Mouse (Mus musculus): ENCODE data around the gene Iqgap3. TPM values are rescaled to one million over a fixed set of nuclear protein-coding genes. Genes with fewer than 3 reads are reported as not detected.
A peak's percentile ranks its signal among the peaks of the same experiment; 100 is the strongest.

Iqgap3 gene
- 1 to 10 TPM; 5.6 to 8.3 TPM for total RNA-seq (2021)
- long read RNA-seq, experiment 1, full-length matches to known transcripts: 6 of 8 reads
- long read RNA-seq, experiment 1, partial matches to known transcripts: 1 of 8 reads
- long read RNA-seq, experiment 1, other reads (novel, unspliced or antisense): 1 of 8 reads
- long read RNA-seq, experiment 2, full-length matches to known transcripts: 6 of 12 reads
- long read RNA-seq, experiment 2, partial matches to known transcripts: 3 of 12 reads
- long read RNA-seq, experiment 2, other reads (novel, unspliced or antisense): 3 of 12 reads

- peak; percentile 90 for DNase-seq
Observed at GRCm38 (mm10) chr3:88081345-88082223, at the start of gene Iqgap3. Gene Iqgap3 (plus strand): TSS chr3:88081971.

DNA sequence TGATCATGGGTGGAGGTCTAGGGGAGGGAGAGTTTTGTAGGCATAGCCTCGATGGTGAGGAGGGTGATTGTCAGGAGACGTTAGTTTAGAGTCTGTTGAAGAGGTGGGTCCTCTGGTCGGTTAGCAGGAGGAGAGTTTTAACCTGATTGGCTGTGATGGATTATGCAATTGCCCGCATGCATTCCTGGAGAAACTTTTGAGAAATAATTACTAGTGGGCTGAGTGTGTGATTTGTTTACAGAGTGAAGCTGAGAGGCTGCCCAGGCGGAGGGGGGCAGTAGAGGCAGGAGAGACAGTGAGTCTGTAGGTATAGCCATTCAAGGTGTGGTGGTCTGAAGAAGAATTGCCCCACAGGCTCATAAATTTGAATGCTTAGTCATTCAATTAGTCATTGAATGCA lies 48.3 kb upstream of the Iqgap3 start:
- DNase-seq: no peak

- no peak for DNase-seq
Observed at GRCm38 (mm10) chr3:88035561-88036293, 46.0 kb upstream of the Iqgap3 start.

DNA sequence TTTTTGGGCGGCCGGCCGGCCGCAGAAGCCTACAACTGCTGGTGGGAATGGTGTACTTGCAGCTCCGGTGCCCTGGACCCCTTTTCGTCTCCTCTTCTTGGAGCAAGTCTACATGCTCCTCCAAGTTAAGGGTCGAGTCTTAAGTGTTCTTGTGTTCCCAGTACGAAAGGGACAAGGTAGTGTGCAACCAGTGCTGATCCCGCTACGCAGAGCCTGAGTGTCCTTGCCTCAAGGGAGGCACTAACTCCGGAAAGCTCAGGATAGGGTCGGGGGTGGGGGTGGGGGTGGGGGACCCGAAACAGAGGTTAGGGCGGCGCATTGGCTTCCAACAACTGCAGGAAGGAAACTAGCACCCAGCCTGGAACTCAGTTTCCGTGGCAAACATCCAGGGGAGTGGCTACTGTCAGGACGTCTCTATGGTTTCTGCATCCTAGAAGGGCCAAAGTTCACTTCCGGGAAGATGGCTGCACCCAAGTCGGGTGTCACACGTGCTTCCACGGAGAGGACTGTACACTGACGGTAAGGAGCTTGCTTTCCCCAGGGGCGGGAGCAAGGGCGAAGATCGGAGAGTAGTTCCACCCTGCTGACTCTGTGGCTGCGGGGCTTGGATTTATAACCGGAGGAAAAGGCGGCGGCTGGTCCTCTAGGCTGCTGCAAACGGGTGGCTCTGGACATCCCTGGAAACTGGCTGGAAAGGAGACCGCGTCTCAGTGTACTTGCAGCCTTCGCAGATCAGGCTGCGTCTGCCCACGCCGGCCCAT lies 38.9 kb upstream of the Iqgap3 start, which contains the start of gene Gpatch4:
Gpatch4 (plus strand) TSS at position 448 of the 761 bp plus-strand sequence.
- peak; percentile 74 for DNase-seq

- DNase-seq: no peak
Observed at GRCm38 (mm10) chr3:88049532-88049931, 32.2 kb upstream of the Iqgap3 start.

- no peak for DNase-seq
Observed at GRCm38 (mm10) chr3:88057030-88057429, 24.7 kb upstream of the Iqgap3 start.

DNA sequence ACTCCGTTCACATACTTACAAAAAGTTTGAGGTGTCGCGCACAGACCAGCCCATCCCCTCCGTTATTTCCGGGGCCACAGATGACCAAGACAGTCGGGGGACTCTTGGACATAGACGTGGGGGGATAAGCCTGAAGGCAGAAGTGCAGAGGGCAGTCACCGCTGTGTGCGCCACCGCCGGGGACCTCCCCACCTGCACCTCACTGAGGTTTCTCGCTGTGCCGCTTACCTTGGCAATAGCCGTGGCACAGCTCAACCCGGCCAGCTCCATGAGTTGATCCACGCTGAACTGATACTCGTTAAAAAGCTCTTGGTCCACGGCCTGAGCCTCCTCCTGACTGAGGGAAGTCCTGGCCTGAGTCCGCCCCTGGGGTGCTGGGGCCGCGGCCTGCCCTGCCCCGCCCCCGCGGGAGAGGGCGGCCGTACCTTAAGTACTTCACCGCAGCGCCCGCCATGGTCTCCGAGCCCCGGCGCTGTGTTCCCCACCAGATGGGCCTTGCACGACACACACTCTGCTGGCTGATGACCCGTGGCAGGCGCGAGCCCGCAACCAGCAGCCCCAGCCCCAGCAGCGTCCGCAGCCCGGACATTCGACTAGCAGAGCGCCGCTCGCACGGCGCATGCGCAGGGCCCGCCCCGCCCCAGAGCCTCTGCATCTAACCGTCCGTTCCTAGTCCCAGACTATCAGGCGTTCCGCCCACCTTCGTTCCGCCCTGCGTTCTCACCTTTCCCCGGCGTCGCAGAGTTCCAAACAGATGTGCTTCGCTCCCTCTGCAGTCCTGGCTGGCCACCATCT lies 23.7 kb upstream of the Iqgap3 start, which contains the start of gene Naxe:
Naxe (minus strand) TSS at position 594 of the 795 bp plus-strand sequence.
- DNase-seq: peak; percentile 87

- DNase-seq: no peak
Observed at GRCm38 (mm10) chr3:88068386-88068785, 13.4 kb upstream of the Iqgap3 start.

GRCm38 (mm10) chr3:88071783-88072182 lies 10.0 kb upstream of the Iqgap3 start:
- peak; percentile 87 for DNase-seq

DNA sequence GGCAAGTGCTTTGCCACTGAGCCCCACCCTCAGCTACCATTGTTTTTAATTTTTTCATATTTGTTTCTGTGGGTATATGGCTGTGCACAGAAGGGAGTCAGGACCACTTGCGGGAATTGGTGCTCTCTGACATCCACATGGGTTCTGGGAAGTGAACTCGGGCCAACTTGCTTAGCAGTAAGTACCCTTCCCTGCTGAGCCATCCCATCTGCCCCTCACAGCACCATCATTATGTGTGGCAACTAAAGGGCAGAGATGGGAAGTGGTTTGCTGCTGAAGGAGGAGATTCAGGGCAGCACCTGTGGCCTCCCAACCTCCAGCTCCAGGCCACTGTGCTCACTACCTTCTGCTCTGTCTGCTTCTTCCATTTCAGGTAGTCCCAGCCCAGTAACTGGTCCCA lies 8.1 kb upstream of the Iqgap3 start:
- no peak for DNase-seq

GRCm38 (mm10) chr3:88074351-88074750 lies 7.4 kb upstream of the Iqgap3 start:
- DNase-seq: no peak

- no peak for DNase-seq
Observed at GRCm38 (mm10) chr3:88074766-88075165, 7.0 kb upstream of the Iqgap3 start.

GRCm38 (mm10) chr3:88077441-88077840 lies 4.3 kb upstream of the Iqgap3 start:
- no peak for DNase-seq

- DNase-seq: no peak
Observed at GRCm38 (mm10) chr3:88078204-88078603, 3.6 kb upstream of the Iqgap3 start, which contains the start of gene Ttc24. Gene Ttc24 (minus strand): TSS chr3:88078304.

- no peak for DNase-seq
Observed at GRCm38 (mm10) chr3:88082224-88082618, 450 bp downstream of the Iqgap3 start.

GRCm38 (mm10) chr3:88082663-88083062 lies 892 bp downstream of the Iqgap3 start:
- DNase-seq: no peak

DNA sequence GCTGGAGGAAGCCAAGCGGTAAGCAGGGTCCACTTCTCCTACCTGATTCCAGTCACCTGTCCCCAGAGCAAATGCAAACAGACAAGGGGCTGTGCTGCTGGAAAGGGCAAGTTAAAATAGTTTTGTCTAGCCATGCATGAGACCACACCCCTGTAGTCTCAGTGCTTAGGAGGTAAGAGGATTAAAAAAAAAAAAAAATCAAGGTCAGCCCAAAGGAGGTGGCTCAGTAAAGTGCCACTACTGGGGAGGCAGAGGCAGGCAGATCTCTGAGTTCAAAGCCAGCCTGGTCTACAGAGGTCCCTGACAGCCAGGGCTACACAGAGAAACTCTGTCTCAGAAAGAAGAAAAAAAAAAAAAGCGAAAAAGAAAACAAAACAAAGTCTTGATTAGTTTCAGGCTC lies 2.2 kb downstream of the Iqgap3 start:
- DNase-seq: no peak

DNA sequence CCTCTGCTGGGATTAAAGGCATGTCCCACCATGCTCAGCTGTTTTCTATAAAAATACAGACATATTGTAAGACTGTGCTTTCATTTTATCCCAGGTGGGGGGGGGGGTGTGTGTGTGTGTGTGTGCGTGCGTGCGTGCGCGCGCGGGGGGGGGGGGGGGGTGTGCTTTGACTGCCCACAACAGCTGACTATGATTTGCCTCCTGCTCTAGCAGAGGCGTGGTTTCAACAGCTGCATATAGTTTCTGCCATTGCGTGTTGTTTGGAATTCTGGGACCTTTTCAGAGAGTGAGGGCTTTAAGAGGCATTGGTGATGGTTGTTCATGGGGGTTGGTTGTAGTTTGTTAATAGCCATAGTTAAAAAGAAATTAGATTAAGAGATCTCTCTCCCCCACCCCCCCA lies 3.7 kb downstream of the Iqgap3 start:
- DNase-seq: no peak

- DNase-seq: no peak
Observed at GRCm38 (mm10) chr3:88087688-88088087, 5.9 kb downstream of the Iqgap3 start.

- no peak for DNase-seq
Observed at GRCm38 (mm10) chr3:88090106-88090505, 8.3 kb downstream of the Iqgap3 start.

DNA sequence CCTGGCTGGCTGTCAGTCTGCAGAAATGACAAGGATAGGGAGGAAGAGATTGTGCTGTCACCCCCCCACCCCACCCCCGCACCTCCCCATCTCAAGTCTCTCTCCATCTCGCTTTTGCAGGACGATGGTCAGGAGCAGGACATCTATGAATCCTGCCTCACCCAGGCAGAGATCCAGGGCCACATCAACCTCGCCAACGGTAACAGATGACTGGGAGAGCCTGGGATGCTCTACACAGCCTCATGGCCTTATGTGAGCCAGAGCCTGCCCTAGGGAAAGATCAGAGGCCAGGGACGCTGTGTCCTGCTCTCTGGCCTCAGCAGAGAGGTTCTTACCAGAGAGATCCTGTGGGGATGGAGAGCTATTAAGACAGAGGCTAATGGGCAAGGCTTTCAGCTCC lies 8.8 kb downstream of the Iqgap3 start:
- no peak for DNase-seq

Data from gastrocnemius, postnatal 10 days (tissue).